Mouse (Mus musculus): Measurements from ENCODE around the gene Oosp1. TPM values are rescaled to one million over a fixed set of nuclear protein-coding genes. Genes with fewer than 3 reads are reported as not detected.

Gene Oosp1
- total RNA-seq, 1 experiment from 2014 or later = 4.4 TPM

DNA sequence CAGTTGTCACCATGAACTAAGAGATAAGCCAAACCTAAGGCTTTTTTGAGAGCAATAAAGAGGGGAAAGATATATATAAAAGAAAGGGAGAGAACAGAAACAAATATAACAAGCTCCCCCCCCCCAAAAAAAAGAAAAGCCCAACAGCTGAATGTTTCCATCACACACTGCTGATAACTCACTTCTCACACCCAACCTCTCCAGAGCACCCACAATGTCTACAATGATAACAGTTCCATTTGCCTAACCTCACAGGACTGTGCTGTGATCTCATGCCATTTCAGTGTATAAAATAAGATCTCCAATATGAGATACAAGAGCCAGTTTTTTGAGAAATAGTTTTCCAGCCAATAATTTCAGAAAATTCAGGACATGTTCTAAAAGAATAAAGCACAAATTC, 73.0 kb downstream of the Oosp1 start:
- DNase-seq = no peak

Other genes starting within 250 kb of the Oosp1 start
- 0.94 TPM in 1 of 2 replicates, not detected in the other for gene Ms4a4b, start 247.6 kb downstream of the Oosp1 start, total RNA-seq (2021)
- gene Ms4a6c, start 221.8 kb downstream of the Oosp1 start, total RNA-seq (2021) = 4.0 and 4.5 TPM in 2 replicates
- 0.33 and 0.76 TPM in 2 replicates for gene Gm8369, start 205.2 kb downstream of the Oosp1 start, total RNA-seq (2021)
- 2.4 and 5.6 TPM in 2 replicates for gene Ms4a6b, start 174.6 kb downstream of the Oosp1 start, total RNA-seq (2021)
- gene Ms4a4d, start 154.3 kb downstream of the Oosp1 start, total RNA-seq (2021) = 0.61 and 1.0 TPM in 2 replicates
- 2.2 and 2.3 TPM in 2 replicates for gene Ms4a6d, start 86.3 kb downstream of the Oosp1 start, total RNA-seq (2021)
- gene Ms4a2, start 67.4 kb downstream of the Oosp1 start, total RNA-seq (2021) = not detected in 2 replicates
- not detected in 2 replicates for gene Ms4a3, start 50.3 kb downstream of the Oosp1 start, total RNA-seq (2021)
- gene Oosp2, start 30.6 kb downstream of the Oosp1 start, total RNA-seq (2021) = 0.67 TPM in 1 of 2 replicates, not detected in the other
- gene Oosp3, start 5.9 kb upstream of the Oosp1 start, total RNA-seq (2021) = not detected in 2 replicates
- not detected in 2 replicates for gene Gif, start 56.4 kb upstream of the Oosp1 start, total RNA-seq (2021)
- gene Mrpl16, start 79.2 kb upstream of the Oosp1 start, total RNA-seq (2021) = 59.2 and 61.6 TPM in 2 replicates
- 11.0 and 12.8 TPM in 2 replicates for gene Stx3, start 128.3 kb upstream of the Oosp1 start, total RNA-seq (2021)
- not detected in 2 replicates for gene Olfr1417, start 148.1 kb upstream of the Oosp1 start, total RNA-seq (2021)
- gene Olfr1418, start 169.9 kb upstream of the Oosp1 start, total RNA-seq (2021) = not detected in 2 replicates
- not detected in 2 replicates for gene Olfr1419, start 184.0 kb upstream of the Oosp1 start, total RNA-seq (2021)
- gene Olfr1420, start 195.4 kb upstream of the Oosp1 start, total RNA-seq (2021) = not detected in 2 replicates
- 28.9 and 30.0 TPM in 2 replicates for gene Patl1, start 221.2 kb upstream of the Oosp1 start, total RNA-seq (2021)

Measured in adrenal gland, postnatal 25 days (tissue).